Mouse (Mus musculus): ENCODE measurements at regions not wholly inside any gene's neighbourhood (a gene's known extent, or its start where the extent isn't known, plus 50 kb on each side); places are given as distances from the start of the nearest gene placed in this dataset.

DNA sequence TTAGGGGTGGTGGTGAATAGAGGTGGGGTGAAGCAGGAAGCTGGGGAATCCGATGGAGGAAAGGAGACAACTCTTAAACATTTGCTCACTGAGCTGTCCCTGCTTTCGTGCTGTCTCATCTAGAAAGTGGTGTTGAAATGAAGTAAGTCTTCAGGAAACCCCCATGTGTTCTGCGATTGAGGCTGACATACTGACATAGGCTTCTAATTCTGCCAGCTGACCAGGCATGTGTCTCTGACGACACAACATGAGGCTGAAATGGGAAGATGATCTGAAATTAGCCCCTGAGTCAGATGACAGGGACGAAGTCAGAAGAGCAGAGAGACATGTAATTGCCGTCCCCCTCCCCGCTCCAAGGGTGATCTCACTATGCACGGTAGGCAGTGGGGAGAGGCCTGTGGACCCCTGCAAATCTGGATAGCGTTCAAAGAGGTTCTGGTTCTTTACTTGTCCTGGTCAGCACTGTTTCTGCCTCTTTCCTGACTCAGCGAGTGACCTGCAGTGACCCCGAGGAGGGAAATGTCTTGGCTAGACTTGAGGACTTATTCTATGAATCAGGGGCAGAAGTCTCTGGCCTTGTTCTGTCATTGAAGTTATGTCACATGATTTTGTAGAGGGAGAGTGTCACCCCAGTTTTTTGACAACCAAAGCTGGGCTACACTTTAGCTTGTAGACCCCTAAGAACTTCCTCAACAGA, 117.0 kb upstream of the Id2 start:
- DNase-seq = no peak
- intact Hi-C loops (cut with DNase I) = no loop called here

DNA sequence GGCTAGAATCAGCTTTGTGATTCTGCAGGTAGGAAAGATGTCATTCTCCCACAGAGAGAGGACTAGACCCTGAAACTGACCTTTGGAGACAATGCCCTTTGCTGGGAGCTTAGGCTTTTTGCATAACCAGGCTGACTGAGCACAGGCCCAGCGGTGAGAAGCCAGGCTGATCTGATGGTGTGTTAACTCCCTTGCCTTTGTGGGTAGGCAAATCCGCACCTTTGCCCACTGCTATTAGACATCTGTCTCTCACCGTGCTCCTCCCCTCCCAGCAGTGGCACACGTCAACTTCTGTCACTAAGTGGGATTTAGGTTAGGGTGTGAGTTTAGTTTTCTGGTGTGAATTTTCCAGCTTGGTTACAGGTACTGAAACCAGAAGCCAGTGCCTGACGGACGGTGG, 114.4 kb upstream of the Id2 start:
- DNase-seq = no peak
- intact Hi-C loops (cut with DNase I) = no loop called here

DNA sequence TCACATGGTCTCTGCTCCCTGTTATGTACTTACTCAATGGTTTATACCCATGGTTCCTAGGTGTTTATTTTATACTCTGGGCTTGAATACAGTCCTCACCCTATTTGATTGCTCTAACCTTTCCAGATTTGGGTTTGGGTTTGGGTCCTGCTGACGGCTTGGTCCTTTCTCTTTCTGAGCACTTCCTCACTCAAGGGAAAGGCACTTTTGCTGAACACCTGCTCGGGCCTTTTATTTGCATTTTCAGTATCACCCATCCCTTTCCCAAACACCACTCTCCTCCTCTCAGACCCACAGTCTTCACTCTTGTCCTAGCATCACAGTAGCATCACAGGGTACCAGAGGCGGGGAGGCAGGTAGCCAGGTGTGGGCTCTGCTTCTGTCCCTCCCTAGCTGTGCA, 113.7 kb upstream of the Id2 start:
- intact Hi-C loops (cut with DNase I) = no loop called here
- no peak for DNase-seq

DNA sequence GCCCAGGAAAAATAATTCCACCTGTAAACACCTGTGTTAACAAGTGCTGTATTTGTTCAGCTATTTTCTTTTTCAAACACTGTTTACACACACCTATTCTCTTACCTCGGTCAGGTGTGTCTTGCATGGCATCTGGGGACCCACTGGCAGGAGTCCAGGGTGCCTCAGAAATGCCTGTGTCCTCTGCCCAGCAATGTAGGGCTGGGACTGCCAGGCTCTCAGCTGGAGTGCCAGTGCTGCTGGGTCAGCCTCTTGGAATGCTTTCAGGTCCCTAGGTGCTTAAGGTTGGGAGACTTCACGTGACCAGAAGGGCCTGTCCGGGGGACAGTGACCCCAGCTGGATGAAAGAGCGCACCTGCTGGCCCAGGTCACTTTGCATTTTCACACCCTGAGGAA, 112.4 kb upstream of the Id2 start:
- intact Hi-C loops (cut with DNase I) = no loop called here

DNA sequence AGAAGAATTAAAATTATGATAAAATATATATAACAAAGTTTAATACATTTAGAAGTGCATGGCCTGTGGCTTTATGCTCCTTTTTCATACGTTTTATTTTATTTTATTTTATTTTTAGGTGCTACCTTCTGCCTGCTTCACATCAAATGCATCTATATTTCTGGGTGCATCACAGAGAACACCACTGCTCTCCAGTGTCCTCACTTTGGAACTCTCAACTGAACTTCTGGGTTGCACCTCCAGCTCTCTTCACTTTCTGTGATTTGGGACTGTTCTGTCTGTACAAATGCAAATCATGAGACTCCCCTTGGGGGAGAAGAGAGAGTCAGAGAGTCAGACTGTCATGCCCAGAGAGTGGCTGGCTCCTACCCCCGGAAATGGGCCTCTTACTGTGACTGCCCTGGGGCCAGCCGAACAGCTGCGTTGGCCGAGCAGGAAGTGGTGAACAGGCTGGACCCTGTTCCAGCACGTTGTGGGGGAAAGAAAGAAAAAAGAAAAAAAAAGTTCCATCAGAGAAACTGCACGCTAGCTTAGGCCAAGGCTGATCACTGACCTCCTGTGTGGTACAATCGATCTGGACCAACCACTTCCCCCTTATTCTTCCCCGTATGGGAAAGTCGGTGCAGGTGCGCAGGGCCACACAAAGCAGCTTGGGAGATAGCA, 111.9 kb upstream of the Id2 start:
- peak; percentile 44 for DNase-seq

More for the DNA sequence above, 112.4 kb upstream of the Id2 start:
- no peak for DNase-seq

DNA sequence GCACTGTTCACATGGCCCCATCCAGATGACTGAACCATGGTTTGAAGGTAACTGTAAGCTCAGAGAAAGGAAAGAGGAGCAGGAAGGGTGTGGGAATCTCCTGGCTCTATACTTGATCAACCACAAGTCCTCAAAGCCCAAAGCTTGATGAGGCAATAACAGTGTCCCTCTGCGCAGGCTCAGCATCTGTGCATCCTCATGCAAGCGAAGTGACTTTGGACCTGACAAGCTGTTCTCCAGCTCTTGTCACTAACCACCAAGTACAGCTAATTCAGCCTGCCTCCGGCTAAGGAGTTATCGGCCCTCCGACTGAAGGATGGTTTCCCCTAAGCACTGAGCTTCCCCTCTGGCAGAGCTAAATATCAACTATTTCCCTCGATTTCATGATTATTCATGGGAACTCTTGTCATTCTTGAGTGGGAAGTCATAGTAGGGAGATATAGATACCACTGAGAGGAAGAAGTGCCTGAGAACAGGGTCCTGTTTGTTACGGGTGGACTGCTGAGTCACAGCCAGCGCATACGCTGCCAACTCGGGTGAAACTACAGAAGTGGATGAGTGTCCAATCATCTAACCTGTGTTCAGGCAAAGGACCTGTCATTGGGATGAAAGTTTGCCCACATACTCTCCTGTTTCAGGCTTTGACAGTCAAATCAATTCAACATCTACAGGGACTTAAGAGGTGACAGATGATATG, 106.6 kb upstream of the Id2 start:
- no peak for DNase-seq
- intact Hi-C loops (cut with DNase I) = no loop called here

More for the DNA sequence above, 111.9 kb upstream of the Id2 start:
- intact Hi-C loops (cut with DNase I) = no loop called here

DNA sequence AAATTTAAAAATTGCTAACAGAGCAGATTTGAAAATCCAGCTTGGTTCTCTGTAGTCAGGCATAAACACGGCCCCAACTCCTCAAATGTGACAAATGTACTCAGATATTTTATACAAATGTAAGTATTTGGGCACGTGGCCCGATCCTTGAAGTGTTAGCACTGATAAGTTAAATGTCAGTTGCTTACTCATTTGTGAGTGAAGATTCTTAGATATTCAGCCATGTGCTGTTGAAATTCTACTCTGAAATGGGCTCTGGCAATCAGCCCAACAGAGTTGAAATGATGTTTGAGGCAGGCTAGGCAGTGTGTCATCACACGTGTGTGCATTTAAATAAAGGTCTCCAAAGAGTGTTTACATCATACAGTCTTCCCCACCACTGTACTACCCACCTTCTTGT, 103.2 kb upstream of the Id2 start:
- DNase-seq = no peak
- intact Hi-C loops (cut with DNase I) = no loop called here

DNA sequence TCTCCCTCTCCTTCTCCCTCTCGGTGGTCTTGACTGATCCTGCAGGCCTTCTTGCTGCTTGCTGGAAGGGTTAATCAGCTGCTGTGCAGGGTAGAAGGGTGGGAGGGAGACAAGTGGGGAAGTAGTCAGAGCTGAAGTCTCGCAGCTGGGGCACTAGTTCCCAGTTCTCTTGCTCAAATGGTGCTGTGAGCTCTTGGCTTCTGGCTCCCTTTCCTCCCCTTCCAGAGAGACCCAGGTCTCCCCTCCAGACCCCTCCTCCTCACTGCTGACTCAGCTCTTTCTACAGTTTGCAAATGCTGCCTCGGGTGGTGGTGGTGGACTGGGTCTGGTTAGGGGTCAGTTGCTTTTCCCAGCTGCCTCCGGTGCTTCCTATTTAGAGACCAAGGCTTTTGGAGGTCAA, 100.8 kb upstream of the Id2 start:
- no peak for DNase-seq
- intact Hi-C loops (cut with DNase I) = no loop called here

DNA sequence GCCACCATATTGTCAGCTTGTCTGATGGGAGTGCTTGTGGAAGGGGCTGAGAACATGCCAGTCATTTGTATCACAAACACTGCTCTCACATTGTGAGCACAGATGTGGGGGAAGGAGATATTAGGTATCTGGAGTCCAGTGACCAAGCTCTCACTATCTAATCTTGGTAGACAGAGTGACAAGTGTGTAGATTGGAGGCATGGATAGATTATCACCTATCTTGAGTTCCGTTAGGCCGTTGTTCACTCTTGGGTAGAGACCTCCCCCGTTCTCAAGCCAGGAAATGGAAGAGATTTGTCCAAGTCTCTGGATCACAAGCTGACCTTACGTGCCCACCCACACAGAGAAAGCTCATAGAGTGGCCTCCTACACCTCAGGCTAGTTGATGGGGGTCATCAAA, 99.1 kb upstream of the Id2 start:
- intact Hi-C loops (cut with DNase I) = no loop called here
- DNase-seq = no peak

DNA sequence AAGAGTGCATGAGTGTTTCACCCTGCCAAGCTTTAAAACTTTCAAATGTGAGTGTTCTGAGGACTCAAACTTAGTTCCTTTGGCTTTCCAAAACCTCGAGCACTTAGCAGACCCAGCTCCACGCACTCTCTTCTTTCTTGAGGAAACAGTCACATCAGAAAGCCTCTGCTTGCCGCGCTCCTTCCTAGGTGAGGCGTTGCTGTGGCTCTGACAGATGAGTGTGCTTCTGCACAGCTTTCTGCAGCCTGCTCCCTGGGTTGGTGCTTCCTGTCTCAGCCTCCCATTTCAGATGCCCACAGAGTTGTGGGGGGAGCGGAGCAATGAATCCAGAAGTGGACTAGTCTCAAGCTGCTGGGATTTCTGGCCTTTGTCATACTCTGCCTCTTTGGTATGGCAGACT, 95.3 kb upstream of the Id2 start:
- no peak for DNase-seq
- intact Hi-C loops (cut with DNase I) = no loop called here

DNA sequence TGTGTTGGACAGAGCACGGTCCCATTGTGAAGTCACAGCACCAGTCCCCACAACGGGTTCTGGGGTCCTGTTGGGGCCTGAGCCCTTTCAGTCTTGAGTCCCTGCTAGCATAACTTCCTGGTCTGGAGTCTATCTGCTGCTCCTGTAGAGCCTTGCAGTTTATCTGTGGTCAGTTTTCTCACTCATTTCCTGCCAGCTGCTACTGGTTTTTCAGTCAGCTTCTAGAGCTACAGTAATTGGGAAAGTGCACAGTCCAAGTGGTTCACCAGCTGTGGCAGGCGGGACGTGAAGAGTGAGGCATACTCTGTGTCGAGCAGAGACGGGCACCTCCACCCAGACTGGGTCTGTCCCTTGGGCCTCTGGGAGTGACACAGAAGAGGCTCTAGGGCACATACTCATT, 93.4 kb upstream of the Id2 start:
- DNase-seq = no peak
- intact Hi-C loops (cut with DNase I) = no loop called here

DNA sequence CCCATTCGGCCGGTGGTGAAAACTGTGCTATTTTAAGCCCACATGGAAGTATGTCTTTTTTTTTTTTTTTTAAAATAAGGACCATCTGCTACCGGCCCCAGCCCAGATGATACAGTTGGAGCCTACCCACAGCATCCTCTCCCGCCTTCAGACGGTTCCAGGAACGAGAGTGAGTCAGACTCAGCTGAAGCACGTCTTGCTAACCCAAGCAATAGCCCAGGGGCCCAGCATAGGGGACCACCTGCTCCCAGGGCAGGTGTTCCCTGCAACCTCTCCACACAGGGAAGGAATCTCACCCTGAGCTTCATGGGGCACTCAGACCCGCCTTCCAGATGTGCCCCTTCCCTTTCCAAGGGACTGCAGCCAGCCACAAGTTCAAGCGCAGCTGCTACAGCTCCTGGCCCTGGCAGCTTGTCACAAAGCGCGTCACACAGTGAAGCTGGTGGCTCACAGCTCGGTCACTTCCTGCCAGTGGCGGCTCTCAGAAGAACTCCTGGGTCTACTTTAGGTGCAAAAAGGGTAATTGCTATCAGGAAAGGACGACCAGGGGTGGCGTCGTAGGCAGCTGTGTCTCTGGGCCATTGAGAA, 92.3 kb upstream of the Id2 start:
- DNase-seq = peak; percentile 34
- intact Hi-C loops (cut with DNase I) = no loop called here

DNA sequence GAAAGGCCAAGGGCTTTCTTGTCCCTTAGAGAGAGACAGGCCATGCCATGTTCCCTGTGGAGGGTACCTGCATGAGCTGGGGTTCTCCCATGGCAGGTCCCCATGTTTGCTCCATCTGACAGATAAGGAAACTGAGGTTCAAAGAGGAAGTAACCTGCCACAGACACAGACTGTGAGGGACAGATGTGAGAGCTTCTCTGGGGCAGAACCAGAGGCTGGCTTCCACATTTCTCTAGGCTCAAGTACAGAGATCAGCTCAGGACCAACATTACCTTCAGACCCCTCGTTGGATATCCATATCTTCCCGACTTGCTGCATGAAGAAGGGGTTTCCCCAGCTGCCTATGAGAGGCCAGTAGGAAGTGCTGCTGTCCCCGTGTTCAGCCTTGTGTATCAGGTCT, 91.6 kb upstream of the Id2 start:
- intact Hi-C loops (cut with DNase I) = no loop called here
- no peak for DNase-seq

DNA sequence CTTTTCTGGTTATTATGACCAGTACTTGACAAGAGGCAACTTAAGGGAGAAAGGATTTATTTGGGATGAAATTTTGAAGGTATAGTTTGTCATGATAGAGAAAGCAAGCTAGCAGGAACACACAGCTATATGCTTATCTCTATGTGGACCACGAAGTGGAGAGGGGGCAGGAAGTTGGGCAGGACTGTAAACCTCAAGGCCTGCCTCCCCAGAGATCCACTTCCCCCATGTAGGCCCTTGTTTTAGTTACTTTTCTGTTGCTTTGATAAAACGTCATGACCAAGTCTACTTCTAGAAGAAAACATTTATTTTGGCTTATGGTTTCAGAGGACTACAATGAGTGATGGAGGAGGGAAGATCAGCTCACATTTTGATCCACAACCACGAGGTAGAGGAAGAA, 90.3 kb upstream of the Id2 start:
- intact Hi-C loops (cut with DNase I) = no loop called here
- DNase-seq = no peak

DNA sequence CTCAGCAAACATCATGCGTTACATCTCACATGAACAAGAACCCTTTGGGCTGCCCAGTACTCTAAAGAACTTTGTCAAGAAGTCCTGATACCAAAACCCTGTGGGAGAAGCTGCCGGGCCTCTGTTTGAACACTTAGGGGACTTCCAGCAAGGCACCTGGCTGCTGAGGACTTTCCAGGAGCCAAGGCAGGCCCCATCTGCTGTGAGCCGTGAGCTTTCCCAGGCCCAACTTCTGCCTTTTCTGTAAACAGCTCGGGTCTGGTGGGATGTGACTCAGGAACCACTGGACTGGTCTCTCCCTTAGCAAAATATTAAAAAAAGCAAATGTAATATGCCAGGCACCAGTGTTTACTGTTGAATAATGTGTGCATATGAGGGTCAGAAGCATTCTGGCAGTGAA, 85.7 kb upstream of the Id2 start:
- intact Hi-C loops (cut with DNase I) = no loop called here
- no peak for DNase-seq

DNA sequence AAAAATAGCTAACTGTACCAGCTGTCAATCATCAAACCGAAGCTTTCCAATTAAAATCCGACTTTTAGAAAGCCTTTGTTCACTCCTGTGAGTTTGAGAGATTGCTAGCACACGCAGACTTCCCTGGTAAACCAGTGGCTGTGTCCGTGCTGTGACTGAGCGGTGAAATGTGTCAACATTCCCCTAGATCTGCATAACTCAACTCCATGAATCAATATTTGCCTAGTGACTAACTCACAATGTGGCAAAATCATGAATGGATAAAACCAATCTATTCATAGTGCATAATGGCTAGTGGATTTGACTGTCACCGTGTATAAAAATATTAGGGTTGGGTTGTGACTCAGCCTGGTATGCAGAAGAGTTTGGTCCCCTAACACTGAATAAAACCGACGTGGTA, 84.4 kb upstream of the Id2 start:
- DNase-seq = no peak
- intact Hi-C loops (cut with DNase I) = no loop called here

DNA sequence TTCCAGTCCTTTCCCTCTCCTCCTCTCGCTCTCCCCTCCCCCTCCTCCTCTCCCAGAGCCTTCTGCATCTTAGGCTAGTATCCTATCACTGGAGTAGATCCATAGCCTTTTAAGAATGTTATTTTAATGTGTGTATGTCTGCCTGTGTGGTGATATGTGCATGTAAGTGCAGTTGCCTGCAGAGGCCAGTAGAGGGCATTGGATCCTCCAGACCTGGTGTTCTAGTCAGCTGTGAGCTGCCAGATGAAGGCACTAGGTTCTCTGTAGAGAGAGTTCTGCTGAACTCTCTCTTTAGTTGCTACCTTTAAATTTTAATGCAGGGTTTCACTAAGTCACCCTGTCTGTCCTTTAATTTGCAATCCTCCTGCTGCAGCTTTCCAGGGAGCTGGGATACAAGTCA, 83.9 kb upstream of the Id2 start:
- DNase-seq = no peak
- intact Hi-C loops (cut with DNase I) = no loop called here

DNA sequence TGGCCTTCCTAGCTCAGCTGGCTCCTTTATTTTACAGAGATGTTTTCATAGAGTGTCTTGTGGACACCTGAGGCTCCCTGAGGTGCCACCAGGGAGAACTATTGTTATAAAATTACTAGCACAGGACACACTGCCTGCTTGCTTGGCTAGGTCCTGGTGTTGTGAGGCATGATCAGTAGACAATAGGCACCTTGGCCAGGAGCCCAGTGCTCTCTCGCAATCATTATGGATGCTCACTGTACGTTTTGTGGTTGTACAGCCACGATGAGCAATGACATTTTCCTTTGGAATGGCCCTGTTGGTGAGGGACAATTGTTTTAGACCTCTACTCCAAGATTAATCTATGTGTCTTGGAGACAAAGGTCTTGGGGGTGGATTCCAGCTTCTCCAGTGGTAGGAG, 83.3 kb upstream of the Id2 start:
- DNase-seq = no peak
- intact Hi-C loops (cut with DNase I) = no loop called here

DNA sequence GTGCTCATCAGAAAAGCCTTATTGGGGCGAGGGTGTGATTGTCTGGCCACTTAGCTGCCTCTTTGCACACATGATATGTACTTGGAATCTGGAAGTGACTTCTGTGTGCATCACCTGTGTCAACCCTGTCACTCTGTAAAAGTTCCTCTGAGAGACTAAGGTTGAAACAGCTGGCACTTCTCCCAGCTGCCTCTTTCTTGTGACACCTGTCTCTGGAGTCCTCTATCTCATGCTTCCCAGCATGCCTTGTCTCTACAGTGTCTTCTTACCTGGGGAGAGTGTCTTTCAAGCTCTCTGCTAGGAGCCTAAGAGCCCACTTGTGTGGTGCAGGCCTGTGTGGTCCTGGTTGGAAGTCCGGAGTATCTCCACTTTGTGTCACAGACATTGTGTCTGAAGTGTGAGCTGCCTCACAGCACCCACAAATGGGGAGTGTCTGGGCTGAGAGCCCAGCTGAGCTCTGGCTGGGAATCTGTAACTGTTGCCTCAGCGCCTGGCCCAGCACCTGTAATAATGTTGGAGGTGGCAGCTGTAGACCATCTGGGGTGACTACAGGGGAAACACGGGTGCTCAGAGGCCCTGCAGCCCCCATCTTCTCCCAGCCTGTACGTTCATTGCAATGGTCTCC, 81.7 kb upstream of the Id2 start:
- no peak for DNase-seq

DNA sequence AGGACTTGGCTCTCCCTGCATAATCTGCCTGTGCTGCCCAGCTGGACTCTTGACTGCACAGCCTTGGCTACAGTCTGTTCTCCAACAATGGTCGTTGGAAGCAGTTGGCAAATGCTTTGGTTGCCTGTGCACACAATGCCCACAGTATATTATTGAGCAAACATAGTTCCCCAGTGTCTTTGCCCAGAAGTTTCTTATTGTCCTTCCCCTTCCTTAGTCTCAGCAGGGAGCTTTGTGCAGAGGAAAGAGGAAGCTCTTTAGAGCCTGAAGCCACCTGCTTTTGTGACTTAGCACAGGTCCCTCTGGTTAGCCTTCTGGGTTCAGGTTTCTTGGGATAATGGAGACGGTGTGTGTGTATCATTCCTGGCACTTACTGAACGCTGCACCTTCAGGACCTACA, 80.9 kb upstream of the Id2 start:
- DNase-seq = no peak
- intact Hi-C loops (cut with DNase I) = no loop called here

More for the DNA sequence above, 81.7 kb upstream of the Id2 start:
- intact Hi-C loops (cut with DNase I) = no loop called here

DNA sequence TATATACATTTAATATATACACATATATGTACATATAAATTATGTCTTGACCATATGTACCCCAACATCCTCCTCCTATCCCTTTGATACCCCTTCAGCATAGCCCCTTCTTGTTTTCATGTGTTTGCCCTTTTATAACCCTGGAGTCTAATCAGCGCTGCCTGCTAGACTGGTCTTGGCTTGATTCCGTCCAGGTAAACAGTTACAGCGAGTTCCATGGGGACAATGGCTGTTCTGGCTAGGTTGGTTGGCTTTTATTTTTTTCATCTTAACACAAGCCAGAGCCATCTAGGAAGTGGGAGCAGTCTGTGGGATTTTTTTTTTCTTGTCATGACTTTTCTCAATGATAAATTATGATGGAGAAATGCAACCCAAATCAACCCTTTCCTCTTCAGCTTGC, 79.6 kb upstream of the Id2 start:
- intact Hi-C loops (cut with DNase I) = no loop called here
- DNase-seq = no peak

DNA sequence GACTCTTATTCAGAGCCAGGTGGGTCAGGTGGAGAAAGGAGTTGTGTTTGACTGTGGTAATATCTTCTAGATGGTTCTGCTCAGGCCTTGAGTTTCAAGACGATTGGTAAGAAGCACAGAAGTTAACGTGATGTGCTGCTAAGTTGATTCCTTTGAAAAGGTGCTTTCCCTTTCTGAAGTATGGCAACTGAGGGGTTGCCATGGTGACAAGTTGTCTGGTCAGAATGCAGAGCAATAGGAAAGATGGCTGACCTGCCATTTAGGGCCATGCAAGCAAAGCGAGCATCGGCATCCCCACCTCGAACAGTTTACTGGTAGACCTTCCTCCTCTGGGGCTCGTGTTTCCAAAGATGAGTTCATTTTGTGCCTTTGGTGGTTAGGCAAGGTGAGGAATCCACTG, 76.1 kb upstream of the Id2 start:
- DNase-seq = no peak
- intact Hi-C loops (cut with DNase I) = no loop called here
